Mouse (Mus musculus) myocyte (in vitro differentiated cells): Measurements from ENCODE around the gene Rrh. TPM values are rescaled to one million over a fixed set of nuclear protein-coding genes. Genes with fewer than 3 reads are reported as not detected.
A peak's percentile ranks its signal among the peaks of the same experiment; 100 is the strongest.

ENCODE experiments used
- H3K27me3 ChIP-seq: one replicate; pipeline ENCODE4 v1.6.1; 2011; ENCODE audit not compliant: control insufficient read depth, insufficient read depth, insufficient read length
- H3K36me3 ChIP-seq: one replicate; pipeline ENCODE4 v1.6.1; 2011; ENCODE audit not compliant: control insufficient read depth, insufficient read depth
- H3K4me2 ChIP-seq: one replicate; pipeline ENCODE4 v1.6.1; 2011; ENCODE audit warnings: low read depth, control low read depth
- H3K4me3 ChIP-seq: one replicate; pipeline ENCODE4 v1.5.1; 2011; ENCODE audit warnings: mild to moderate bottlenecking, control low read depth, moderate library complexity
- H3K79me2 ChIP-seq: one replicate; pipeline ENCODE4 v1.6.1; 2011; ENCODE audit not compliant: control insufficient read depth, insufficient read depth
- H3ac ChIP-seq: one replicate; pipeline ENCODE4 v1.6.1; 2011; ENCODE audit not compliant: control insufficient read depth, insufficient read length
- CEBPB ChIP-seq: IDR thresholded peaks from 2 replicates; pipeline ENCODE4 v1.6.1; 2011; ENCODE audit warnings: mild to moderate bottlenecking, moderate library complexity; ENCODE audit not compliant: poor library complexity, insufficient read depth, severe bottlenecking
- E2F4 ChIP-seq: IDR thresholded peaks from one replicate; pipeline ENCODE4 v1.6.1; 2011; ENCODE audit warnings: mild to moderate bottlenecking, control low read depth, moderate library complexity; ENCODE audit not compliant: insufficient read depth
- MAX ChIP-seq: IDR thresholded peaks from one replicate; pipeline ENCODE4 v1.6.1; 2011; ENCODE audit warnings: low read depth, mild to moderate bottlenecking, control low read depth
- MYOD1 ChIP-seq, 3 experiments: IDR thresholded peaks; one replicate each; pipeline ENCODE4 v1.6.1; 2011; ENCODE audit warnings: control low read depth in 2 of 3, low read depth in 2 of 3, mild to moderate bottlenecking in 2 of 3, moderate library complexity in 1 of 3; ENCODE audit not compliant: insufficient read length in 2 of 3, control insufficient read depth in 1 of 3
- MYOG ChIP-seq, 3 experiments: IDR thresholded peaks; one replicate each; pipeline ENCODE4 v1.6.1; 2011; ENCODE audit warnings: control low read depth in 2 of 3, low read depth in 2 of 3, mild to moderate bottlenecking in 2 of 3; ENCODE audit not compliant: insufficient read length in 2 of 3, control insufficient read depth in 1 of 3, insufficient read depth in 1 of 3
- POLR2A ChIP-seq: IDR thresholded peaks from one replicate; pipeline ENCODE4 v1.6.1; 2011; ENCODE audit warnings: low read depth, mild to moderate bottlenecking, control low read depth, moderate library complexity; ENCODE audit not compliant: insufficient read length
- POLR2AphosphoS2 ChIP-seq: IDR thresholded peaks from one replicate; pipeline ENCODE4 v1.6.1; 2011; ENCODE audit warnings: low read depth, control low read depth; ENCODE audit not compliant: insufficient read length
- REST ChIP-seq: IDR thresholded peaks from one replicate; pipeline ENCODE4 v1.6.1; 2011; ENCODE audit warnings: mild to moderate bottlenecking, control low read depth, moderate library complexity; ENCODE audit not compliant: insufficient read depth, insufficient read length
- SRF ChIP-seq: IDR thresholded peaks from one replicate; pipeline ENCODE4 v1.6.1; 2011; ENCODE audit warnings: low read depth; ENCODE audit not compliant: control insufficient read depth, insufficient read length
- TCF12 ChIP-seq: IDR thresholded peaks from one replicate; pipeline ENCODE4 v1.6.1; 2011; ENCODE audit warnings: mild to moderate bottlenecking, control low read depth; ENCODE audit not compliant: poor library complexity, insufficient read depth, severe bottlenecking
- TCF3 ChIP-seq: IDR thresholded peaks from one replicate; pipeline ENCODE4 v1.6.1; 2011; ENCODE audit warnings: low read depth, control low read depth; ENCODE audit not compliant: insufficient read length
- USF1 ChIP-seq: IDR thresholded peaks from one replicate; pipeline ENCODE4 v1.6.1; 2011; ENCODE audit warnings: low read depth, mild to moderate bottlenecking, control low read depth, moderate library complexity
- polyA plus RNA-seq: library from polyadenylated mRNA; unstranded; fragments of >200 nt; fragmentation: generic; extraction: Trizol; gene quantifications from one replicate; pipeline ENCODE4 v1.2.1, GENCODE M21; 2012; ENCODE audit warnings: missing spikeins

The Rrh gene
- polyA plus RNA-seq, 1 experiment, result not detected

DNA sequence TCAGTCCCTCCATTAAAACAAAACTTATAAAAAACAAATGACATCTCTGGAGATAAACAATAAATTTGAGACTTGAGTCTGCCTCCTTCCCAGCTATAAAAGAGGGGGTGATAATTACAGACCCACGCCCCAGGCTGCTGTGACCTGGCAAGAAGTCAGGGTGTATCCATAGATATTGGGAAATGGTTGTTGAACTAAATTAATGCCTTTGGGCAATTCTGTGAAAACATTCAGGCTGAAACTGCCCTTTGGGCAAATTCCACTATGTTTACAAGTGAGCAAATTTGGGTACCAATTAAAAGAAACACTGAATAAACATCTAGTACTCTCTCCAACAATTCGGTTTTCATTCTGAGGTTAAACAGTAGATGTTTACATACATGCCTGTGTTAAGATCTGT lies 23.4 kb downstream of the Rrh start:
- Histone ChIP-seq H3ac (no peak overlapping the region), H3K36me3 (no peaks in the 10 kb centered on the region), H3K4me3 (no peak overlapping the region), H3K79me2 (no peaks in the 10 kb centered on the region), H3K4me2 (no peak overlapping the region), H3K27me3 (no peaks in the 10 kb centered on the region)
- TF ChIP-seq E2F4, result no peak
- TF ChIP-seq POLR2A, result no peak
- no peak for TF ChIP-seq CEBPB
- TF ChIP-seq POLR2AphosphoS2, result no peak
- TF ChIP-seq MYOD1 (IDR thresholded peaks at IDR 0.05; ENCODE audit: control insufficient read depth in 1 of 3, insufficient read length in 2 of 3, low read depth in 2 of 3), result no peak
- TF ChIP-seq MAX, result no peak

DNA sequence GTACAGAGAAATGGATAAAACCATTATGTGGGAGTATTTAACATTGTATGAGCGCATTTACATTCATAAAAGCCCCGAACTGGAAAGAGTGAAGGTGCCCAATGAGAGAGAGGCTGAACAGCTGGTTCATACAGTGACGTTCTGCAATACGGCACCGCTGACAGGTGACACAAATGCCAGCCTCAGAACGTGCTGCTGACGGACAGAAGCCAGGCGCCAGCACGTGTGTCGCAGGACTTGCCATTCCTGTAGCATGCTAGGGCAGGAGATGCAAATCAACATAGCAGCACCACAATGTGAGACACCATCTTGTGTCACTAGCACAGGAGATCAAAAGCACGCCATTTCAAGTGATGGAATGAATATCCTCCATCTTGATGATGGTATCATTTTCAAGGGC lies 23.8 kb downstream of the Rrh start:
- Histone ChIP-seq H3ac (no peak overlapping the region), H3K36me3 (no peaks in the 10 kb centered on the region), H3K4me2 (no peak overlapping the region), H3K79me2 (no peaks in the 10 kb centered on the region), H3K27me3 (no peaks in the 10 kb centered on the region), H3K4me3 (no peak overlapping the region)
- peak in 1 of 3 experiments; percentile 13 for TF ChIP-seq MYOG (IDR thresholded peaks at IDR 0.05; ENCODE audit: control insufficient read depth in 1 of 3, insufficient read depth in 1 of 3, insufficient read length in 2 of 3, low read depth in 2 of 3)
- TF ChIP-seq REST, result no peak

DNA sequence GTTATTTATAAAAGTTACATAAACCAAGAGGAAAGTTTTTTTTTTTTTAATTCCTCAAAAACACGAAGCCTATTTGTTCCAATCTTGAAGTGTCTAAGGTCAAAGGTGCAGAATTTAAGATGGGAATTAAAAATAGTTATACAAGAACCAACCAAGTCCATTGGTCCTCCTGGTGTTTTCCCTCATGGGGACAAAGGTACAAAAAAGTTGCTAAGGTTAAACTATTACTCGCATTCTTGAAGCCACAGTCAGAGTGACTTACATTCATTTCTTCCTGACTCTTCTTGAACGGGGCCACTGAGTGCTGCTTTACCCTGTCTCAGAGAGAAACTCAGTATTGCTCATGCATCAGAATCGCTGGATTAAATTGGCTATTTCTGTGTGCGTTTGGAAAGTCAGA lies 25.0 kb downstream of the Rrh start:
- Histone ChIP-seq H3ac (no peak overlapping the region), H3K79me2 (no peaks in the 10 kb centered on the region), H3K4me2 (no peak overlapping the region), H3K4me3 (no peak overlapping the region), H3K36me3 (no peaks in the 10 kb centered on the region), H3K27me3 (no peaks in the 10 kb centered on the region)
- TF ChIP-seq CEBPB, result no peak
- TF ChIP-seq REST, result no peak
- no peak for TF ChIP-seq POLR2A
- no peak for TF ChIP-seq TCF12
- TF ChIP-seq MYOD1 (IDR thresholded peaks at IDR 0.05; ENCODE audit: control insufficient read depth in 1 of 3, insufficient read length in 2 of 3, low read depth in 2 of 3), result no peak
- no peak for TF ChIP-seq MYOG (IDR thresholded peaks at IDR 0.05; ENCODE audit: control insufficient read depth in 1 of 3, insufficient read depth in 1 of 3, insufficient read length in 2 of 3, low read depth in 2 of 3)
- TF ChIP-seq POLR2AphosphoS2, result no peak
- TF ChIP-seq SRF, result no peak
- no peak for TF ChIP-seq MAX

DNA sequence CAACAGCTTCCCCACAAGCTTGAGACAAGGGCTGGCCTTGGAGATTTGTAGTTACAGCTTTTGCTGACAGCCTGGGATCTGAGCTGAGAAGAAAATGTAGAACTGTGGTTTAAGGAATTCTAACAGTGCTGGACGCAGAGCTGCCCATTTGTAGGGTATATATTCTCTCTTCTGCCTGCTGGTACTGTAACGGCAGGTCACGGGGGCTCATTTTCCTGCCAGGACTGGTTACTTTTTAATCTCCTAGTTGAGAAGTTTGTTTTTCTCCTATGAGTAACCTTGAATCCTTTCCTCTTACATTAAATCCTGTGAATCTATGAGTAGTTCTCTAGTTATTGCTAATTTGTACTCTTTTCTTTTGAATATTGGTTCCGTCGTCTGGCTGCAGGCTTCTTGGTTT lies 28.6 kb downstream of the Rrh start:
- peaks cover 5% of the 10 kb centered on the region for H3K27me3 ChIP-seq
- no peaks in the 10 kb centered on the region for H3K79me2 ChIP-seq
- H3K4me3 ChIP-seq, result no peak overlapping the region
- no peak overlapping the region for H3K4me2 ChIP-seq
- no peak for TF ChIP-seq TCF3
- no peak for TF ChIP-seq MAX
- no peak for TF ChIP-seq MYOD1 (IDR thresholded peaks at IDR 0.05; ENCODE audit: control insufficient read depth in 1 of 3, insufficient read length in 2 of 3, low read depth in 2 of 3)
- TF ChIP-seq MYOG (IDR thresholded peaks at IDR 0.05; ENCODE audit: control insufficient read depth in 1 of 3, insufficient read depth in 1 of 3, insufficient read length in 2 of 3, low read depth in 2 of 3), result no peak
- no peak for TF ChIP-seq REST
- no peak for TF ChIP-seq E2F4
- TF ChIP-seq USF1, result no peak
- no peak for TF ChIP-seq POLR2A
- no peak for TF ChIP-seq CEBPB
- TF ChIP-seq SRF, result no peak
- TF ChIP-seq TCF12, result no peak
- TF ChIP-seq POLR2AphosphoS2, result no peak
- no peak overlapping the region for H3ac ChIP-seq
- no peaks in the 10 kb centered on the region for H3K36me3 ChIP-seq

DNA sequence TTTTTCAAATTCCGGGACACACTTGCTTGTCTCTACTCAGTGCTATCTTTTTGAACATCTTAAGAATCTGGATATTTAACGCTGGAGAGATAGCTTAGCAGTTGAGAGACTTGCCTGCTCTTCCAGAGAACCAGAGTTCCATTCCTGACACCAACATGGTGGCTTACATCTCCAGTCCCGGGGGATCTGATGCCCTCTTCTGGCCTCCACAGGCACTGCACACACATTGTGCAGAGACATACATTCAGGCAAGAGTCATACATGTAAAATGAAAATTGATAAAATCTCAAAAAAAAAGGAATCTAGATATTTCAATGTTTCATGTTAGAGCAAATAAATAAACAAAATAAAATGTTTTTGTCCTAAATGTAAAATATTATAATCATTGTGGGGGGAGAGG lies 39.6 kb downstream of the Rrh start:
- no peaks in the 10 kb centered on the region for H3K36me3 ChIP-seq
- TF ChIP-seq SRF (no peak), MYOD1 (IDR thresholded peaks at IDR 0.05; ENCODE audit: control insufficient read depth in 1 of 3, insufficient read length in 2 of 3, low read depth in 2 of 3) (no peak), REST (no peak), USF1 (no peak), TCF3 (no peak), CEBPB (no peak), TCF12 (no peak), MAX (no peak), POLR2A (no peak), E2F4 (no peak), POLR2AphosphoS2 (no peak), MYOG (IDR thresholded peaks at IDR 0.05; ENCODE audit: control insufficient read depth in 1 of 3, insufficient read depth in 1 of 3, insufficient read length in 2 of 3, low read depth in 2 of 3) (no peak)
- no peak overlapping the region for H3K4me3 ChIP-seq
- H3K4me2 ChIP-seq, result no peak overlapping the region
- peaks cover 6% of the 10 kb centered on the region for H3K27me3 ChIP-seq
- H3ac ChIP-seq, result no peak overlapping the region
- H3K79me2 ChIP-seq, result no peaks in the 10 kb centered on the region
